Mouse (Mus musculus) adrenal gland, postnatal 14 days (tissue): ENCODE data around the gene Celf2. TPM values are rescaled to one million over a fixed set of nuclear protein-coding genes. Genes with fewer than 3 reads are reported as not detected.

Experiments
- DNase-seq: peaks from one replicate; pipeline ENCODE4 v3.0.0; 2021; ENCODE audit warnings: mixed read lengths
- total RNA-seq: library from RNA; stranded (reverse); gene quantifications from 2 replicates; pipeline ENCODE4 v1.2.3, GENCODE M21; 2021

The Celf2 gene
- total RNA-seq, 1 experiment from 2014 or later, result 64.1 TPM

- DNase-seq, result no peak
Observed at GRCm38 (mm10) chr2:6497636-6498035, 1011.7 kb downstream of the Celf2 start.

GRCm38 (mm10) chr2:6493886-6494285 lies 1015.5 kb downstream of the Celf2 start:
- DNase-seq, result no peak

GRCm38 (mm10) chr2:6490870-6491269 lies 1018.5 kb downstream of the Celf2 start:
- no peak for DNase-seq

- DNase-seq, result no peak
Observed at GRCm38 (mm10) chr2:6490076-6490475, 1019.3 kb downstream of the Celf2 start.
